Comparison of ENCODE assay signal across 15 mouse cellular contexts in the genomic region with DNA sequence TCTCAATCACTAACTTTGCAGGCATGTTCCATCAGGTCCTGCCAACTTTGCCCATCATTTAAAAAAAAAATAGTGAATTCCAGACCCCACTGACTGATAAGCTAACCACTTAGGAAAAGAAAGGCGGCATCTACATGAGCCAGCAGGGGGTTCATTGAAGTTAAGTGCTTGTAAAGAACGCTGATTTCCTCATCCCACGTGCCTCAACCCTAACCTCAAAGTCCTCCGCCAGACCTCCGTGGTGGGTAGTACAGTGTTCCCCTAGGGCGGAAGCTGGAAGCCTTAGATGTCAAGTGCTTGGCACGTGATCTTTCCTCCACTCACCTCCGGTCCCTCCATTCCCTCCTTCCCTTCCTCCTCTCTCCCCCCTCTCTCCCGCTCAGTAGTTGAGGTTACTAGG.
DNase-seq lines count a peak whose midpoint lies in the region; ATAC-seq and TF ChIP-seq lines count a peak whose summit lies in the region.
"Had no signal": no experiment of that assay in that cellular context is flagged by ENCODE, and none has a peak within 500 bp of the region (broad histone marks: within the 10 kb centered on the region; RNA-seq: fewer than 3 reads in every experiment).

No protein-coding gene starts in this region.

- TF ChIP-seq CTCF in lung, postnatal 0 days (IDR thresholded peaks at IDR 0.05): no peak

- H3K36me3 ChIP-seq in lung, postnatal 0 days (ENCODE audit: insufficient read depth, low read length): no peaks in the 10 kb centered on the region
- no peaks in the 10 kb centered on the region for H3K36me3 ChIP-seq in intestine, embryonic 15.5 days
- H3K36me3 ChIP-seq in kidney, embryonic 15.5 days: no peaks in the 10 kb centered on the region

- H3K9ac ChIP-seq in lung, postnatal 0 days (replicated peaks; ENCODE audit: low read depth): no peak overlapping the region
- no peak overlapping the region for H3K9ac ChIP-seq in intestine, embryonic 15.5 days
- no peak overlapping the region for H3K9ac ChIP-seq in kidney, embryonic 15.5 days
- H3K9ac ChIP-seq: forebrain, postnatal 0 days had no signal

- H3K4me1 ChIP-seq in lung, postnatal 0 days (ENCODE audit: insufficient read depth, low read depth, low read length): no peaks in the 10 kb centered on the region
- H3K4me1 ChIP-seq in intestine, embryonic 15.5 days (replicated peaks): no peaks in the 10 kb centered on the region
- no peaks in the 10 kb centered on the region for H3K4me1 ChIP-seq in kidney, embryonic 15.5 days

- TF ChIP-seq EP300 in lung, postnatal 0 days (IDR thresholded peaks at IDR 0.05): no peak

- peak; percentile 37; the same call in 1 of the 2 replicates for ATAC-seq in lung, postnatal 0 days
- ATAC-seq in activated CD4-positive, CD25-positive, alpha-beta regulatory T cell, adult 4 months: peak; percentile 32
- ATAC-seq in megakaryocyte-erythroid progenitor cell, adult 5-6 weeks (replicated peaks; ENCODE audit: low FRiP score, low TSS enrichment, poor library complexity, severe bottlenecking): peak; percentile 47; the same call in 1 of the 2 replicates
- no peak for ATAC-seq in intestine, embryonic 15.5 days
- ATAC-seq in kidney, embryonic 15.5 days (replicated peaks; ENCODE audit: low FRiP score): no peak
- ATAC-seq: forebrain, postnatal 0 days; hindbrain, postnatal 0 days had no signal

- WGBS in lung, postnatal 0 days: 10% methylated on average over 9 of the region's 9 CpGs
- WGBS in intestine, embryonic 15.5 days: 11% methylated on average over 9 of the region's 9 CpGs
- 9% methylated on average over 9 of the region's 9 CpGs for WGBS in kidney, embryonic 15.5 days

- no peak overlapping the region for H3K4me2 ChIP-seq in lung, postnatal 0 days (replicated peaks; ENCODE audit: low read depth, low read length)
- no peak overlapping the region for H3K4me2 ChIP-seq in intestine, embryonic 15.5 days (replicated peaks)
- no peak overlapping the region for H3K4me2 ChIP-seq in kidney, embryonic 15.5 days

- no peak overlapping the region for H3K4me3 ChIP-seq in lung, postnatal 0 days (ENCODE audit: low read depth, low read length)
- H3K4me3 ChIP-seq in intestine, embryonic 15.5 days (replicated peaks): no peak overlapping the region
- H3K4me3 ChIP-seq in kidney, embryonic 15.5 days (replicated peaks): no peak overlapping the region
- H3K4me3 ChIP-seq: erythroblast, embryonic 14.5 days had no signal

- H3K27ac ChIP-seq in lung, postnatal 0 days (ENCODE audit: low read length): no peak overlapping the region
- no peak overlapping the region for H3K27ac ChIP-seq in intestine, embryonic 15.5 days
- H3K27ac ChIP-seq in kidney, embryonic 15.5 days: no peak overlapping the region
- H3K27ac ChIP-seq: hindbrain, postnatal 0 days had no signal

- H3K27me3 ChIP-seq in lung, postnatal 0 days (replicated peaks; ENCODE audit: insufficient read depth, low read length): no peaks in the 10 kb centered on the region
- no peaks in the 10 kb centered on the region; the same call in 1 of the 2 replicates for H3K27me3 ChIP-seq in intestine, embryonic 15.5 days (replicated peaks)
- H3K27me3 ChIP-seq in kidney, embryonic 15.5 days: 0 out of 2 replicates have a peak, but pooled peaks cover 8% of the 10 kb centered on the region

- no peaks in the 10 kb centered on the region for H3K9me3 ChIP-seq in lung, postnatal 0 days (ENCODE audit: low read length)
- H3K9me3 ChIP-seq in intestine, embryonic 15.5 days: no peaks in the 10 kb centered on the region
- H3K9me3 ChIP-seq in kidney, embryonic 15.5 days (replicated peaks): no peaks in the 10 kb centered on the region

- peak; percentile 9 for DNase-seq in embryo, embryonic 10.5 days (ENCODE audit: low spot score)
- no peak for DNase-seq in embryo, embryonic 10 days (ENCODE audit: low spot score)
- DNase-seq in lung, postnatal 0 days (ENCODE audit: low spot score): peak; percentile 34
- no peak for DNase-seq in lung, postnatal 4 days
- DNase-seq: cerebellum, postnatal 25 days; forebrain, postnatal 0 days; gastrocnemius, postnatal 25 days; layer of hippocampus, adult 9-11 months; right cerebral cortex, postnatal 14 days had no signal

Comparison
In these comparisons a context has a peak if more than half of its experiments do, and no peak if none do; other contexts are left out.
1. DNase-seq: peak in embryo, embryonic 10.5 days (single experiment) and lung, postnatal 0 days (single experiment); none in embryo, embryonic 10 days (single experiment) and lung, postnatal 4 days (0 of 2).
2. ATAC-seq: peak in lung, postnatal 0 days (single experiment), activated CD4-positive, CD25-positive, alpha-beta regulatory T cell, adult 4 months (single experiment) and megakaryocyte-erythroid progenitor cell, adult 5-6 weeks (single experiment); none in intestine, embryonic 15.5 days (single experiment) and kidney, embryonic 15.5 days (single experiment).